Mouse (Mus musculus) cerebellum, adult 2 months (tissue): Measurements from ENCODE around the gene Mrpl2. TPM values are rescaled to one million over a fixed set of nuclear protein-coding genes. Genes with fewer than 3 reads are reported as not detected.

Experiments
- DNase-seq, 2 experiments: peaks; one replicate each; pipeline ENCODE4 v3.0.0; 2021
- H3K27ac ChIP-seq: fragments of 200-500 bp; 2 replicates; pipeline ENCODE4 v1.5.1; 2012; ENCODE audit warnings: low read length, control low read depth, inconsistent platforms; ENCODE audit not compliant: insufficient read depth
- H3K27me3 ChIP-seq: fragments of 200-500 bp; 2 replicates; pipeline ENCODE4 v1.6.1; 2012; ENCODE audit warnings: inconsistent platforms, mild to moderate bottlenecking, low read length, moderate library complexity; ENCODE audit not compliant: control insufficient read depth, insufficient read depth
- H3K4me1 ChIP-seq: fragments of 200-500 bp; 2 replicates; pipeline ENCODE4 v1.6.1; 2011; ENCODE audit warnings: low read length; ENCODE audit not compliant: control insufficient read depth, insufficient read depth
- H3K4me3 ChIP-seq: fragments of 200-500 bp; replicated peaks from 2 replicates; pipeline ENCODE3; 2011; ENCODE audit warnings: mild to moderate bottlenecking, low read depth, low read length, control low read depth; ENCODE audit not compliant: insufficient read depth
- CTCF ChIP-seq: fragments of 200-500 bp; IDR thresholded peaks from 2 replicates; pipeline ENCODE4 v1.5.1; 2011; ENCODE audit warnings: low read depth, mild to moderate bottlenecking, control low read depth, low read length, moderate library complexity, borderline replicate concordance; ENCODE audit not compliant: insufficient read depth
- POLR2A ChIP-seq: fragments of 200-500 bp; IDR thresholded peaks from 2 replicates; pipeline ENCODE4 v1.6.1; 2011; ENCODE audit warnings: low read length, control low read depth, borderline replicate concordance; ENCODE audit not compliant: insufficient read depth
- WGBS: fragments of 180-500 bp; shearing (Covaris S2); methylation state at CpG from one replicate; pipeline ENCODE4 v1.1.7; 2018; 5-methylcytosine and 5-hydroxymethylcytosine counted together
- polyA plus RNA-seq: library from polyadenylated mRNA; depleted of rRNA; stranded (reverse); fragments of >200 nt; gene quantifications from 2 replicates; pipeline ENCODE4 v1.2.3, GENCODE M21; 2012; rRNA removed

Mrpl2 gene
- 67.5 and 68.2 TPM in 2 replicates for polyA plus RNA-seq

DNA sequence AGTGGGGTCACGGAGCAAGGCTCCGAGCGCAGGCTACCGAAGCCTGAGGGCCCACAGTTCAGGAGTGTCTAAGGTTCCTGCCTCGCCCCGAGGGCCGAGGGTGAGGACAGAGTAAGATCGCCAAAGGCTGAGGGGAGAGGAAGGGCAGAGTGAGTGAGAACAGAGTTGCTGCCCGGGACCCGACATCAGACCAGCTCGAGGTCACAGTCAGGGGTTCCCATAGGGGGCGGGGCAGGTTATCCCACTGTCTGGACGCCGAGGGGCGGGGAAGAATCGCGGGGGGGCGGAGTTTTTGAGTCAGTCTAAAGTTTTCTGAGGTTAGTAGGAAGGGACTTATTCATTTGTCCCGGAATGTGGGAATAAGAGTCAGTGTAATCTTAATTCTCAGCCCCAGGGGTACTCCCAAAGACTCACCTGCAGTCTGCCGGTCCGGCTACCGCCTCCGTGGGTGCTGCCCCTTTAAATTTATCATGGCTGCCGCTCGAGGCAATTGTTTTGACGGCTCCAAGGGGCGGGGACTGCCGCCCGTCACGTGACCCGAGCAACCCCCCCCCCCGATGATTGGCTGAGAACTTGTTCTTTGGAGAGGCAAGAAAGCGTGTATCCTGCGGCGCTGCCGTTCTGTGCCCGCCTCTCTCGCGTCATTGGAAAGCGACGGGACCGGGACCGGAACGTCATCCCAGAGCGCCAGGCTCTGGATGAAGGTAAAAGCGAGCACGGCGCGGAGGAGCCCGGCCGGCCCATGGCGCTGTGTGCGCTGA, at the start of gene Mrpl2, which contains the start of gene Klc4:
Mrpl2 (plus strand) TSS at position 669 of the 761 bp plus-strand sequence.
Klc4 (minus strand) TSS at position 462 of the 761 bp plus-strand sequence.
- no peak for TF ChIP-seq CTCF
- peak; percentile 96 for TF ChIP-seq POLR2A
- H3K4me3 ChIP-seq: peak within 1 kb of the TSS; percentile 96
- DNase-seq: peak; percentile 99 to 100
- peaks cover 14% of the 10 kb centered on the region for H3K4me1 ChIP-seq
- no peaks in the 10 kb centered on the region for H3K27me3 ChIP-seq
- peak within 1 kb of the TSS; percentile 93 for H3K27ac ChIP-seq
- 0% methylated on average over 53 of the region's 53 CpGs for WGBS

DNA sequence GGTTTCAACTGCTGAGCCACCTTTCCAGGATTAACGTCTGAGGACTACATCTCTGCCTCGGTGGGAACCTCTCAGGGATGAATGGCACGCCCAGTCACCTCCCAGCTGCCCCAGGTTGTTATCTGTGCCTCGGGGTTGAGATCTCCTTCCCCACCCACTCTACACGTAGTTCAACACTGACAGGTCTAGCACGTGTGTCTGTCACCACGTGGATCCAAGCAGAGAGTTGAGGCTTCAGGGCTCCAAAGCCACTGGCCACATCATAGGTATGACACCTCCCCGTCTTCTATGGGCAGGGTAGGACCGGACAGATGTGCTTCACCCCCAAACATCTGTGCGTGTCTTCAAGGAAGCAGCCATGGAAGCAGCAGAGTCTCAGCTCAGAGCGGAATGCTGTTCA, 48.1 kb upstream of the Mrpl2 start:
- no peak overlapping the region for H3K27ac ChIP-seq
- no peak for TF ChIP-seq POLR2A
- no peak for TF ChIP-seq CTCF
- H3K4me3 ChIP-seq: no peak overlapping the region
- H3K4me1 ChIP-seq: no peaks in the 10 kb centered on the region
- WGBS: 94% methylated on average over 11 of the region's 11 CpGs
- no peaks in the 10 kb centered on the region for H3K27me3 ChIP-seq
- no peak for DNase-seq

DNA sequence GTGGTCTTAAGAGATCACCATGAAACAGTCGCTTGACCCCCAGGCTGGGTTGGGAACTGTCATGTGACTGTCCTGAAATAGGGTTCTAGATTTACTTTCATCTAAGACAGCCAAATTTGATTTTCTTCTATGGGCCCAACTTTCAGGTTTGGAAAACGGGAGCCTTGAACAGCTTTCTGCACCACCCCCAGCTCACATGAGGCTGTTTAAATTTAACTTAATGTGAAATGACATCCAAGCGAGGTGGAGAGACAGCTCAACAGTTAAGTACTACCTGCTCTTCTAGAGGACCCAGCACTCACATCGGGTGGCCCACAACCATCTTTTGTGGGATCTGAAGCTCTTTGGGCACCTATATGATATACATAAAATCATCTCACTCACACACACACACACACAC, 47.1 kb upstream of the Mrpl2 start:
- Histone ChIP-seq H3K4me3 (no peak overlapping the region), H3K4me1 (no peaks in the 10 kb centered on the region), H3K27me3 (no peaks in the 10 kb centered on the region), H3K27ac (no peak overlapping the region)
- 77% methylated on average over 4 of the region's 4 CpGs for whole genome bisulfite sequencing
- no peak for DNase-seq
- no peak for TF ChIP-seq POLR2A
- no peak for TF ChIP-seq CTCF

DNA sequence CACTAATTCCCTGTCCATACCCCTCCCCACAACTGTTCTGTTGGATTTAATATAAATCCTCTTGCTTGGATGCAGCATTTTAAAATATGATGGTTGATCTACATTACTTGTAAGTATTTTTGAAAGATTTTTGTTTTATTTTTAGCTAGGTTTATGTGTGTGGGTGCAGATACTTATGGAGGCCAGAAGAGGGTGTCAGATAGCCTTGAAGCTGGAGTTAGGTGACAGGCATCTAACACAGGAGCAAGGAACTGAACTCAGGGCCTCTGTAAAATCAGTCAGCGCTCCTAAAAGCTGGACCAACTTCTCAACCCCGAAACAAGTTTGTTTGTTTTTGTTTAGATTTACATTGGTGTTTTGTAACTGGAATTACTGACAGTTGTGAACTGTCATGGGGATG, 45.5 kb upstream of the Mrpl2 start:
- Histone ChIP-seq H3K27ac (no peak overlapping the region), H3K4me1 (no peaks in the 10 kb centered on the region), H3K4me3 (no peak overlapping the region), H3K27me3 (no peaks in the 10 kb centered on the region)
- TF ChIP-seq CTCF (no peak), POLR2A (no peak)
- no peak for DNase-seq
- WGBS: 95% methylated on average over 2 of the region's 2 CpGs

DNA sequence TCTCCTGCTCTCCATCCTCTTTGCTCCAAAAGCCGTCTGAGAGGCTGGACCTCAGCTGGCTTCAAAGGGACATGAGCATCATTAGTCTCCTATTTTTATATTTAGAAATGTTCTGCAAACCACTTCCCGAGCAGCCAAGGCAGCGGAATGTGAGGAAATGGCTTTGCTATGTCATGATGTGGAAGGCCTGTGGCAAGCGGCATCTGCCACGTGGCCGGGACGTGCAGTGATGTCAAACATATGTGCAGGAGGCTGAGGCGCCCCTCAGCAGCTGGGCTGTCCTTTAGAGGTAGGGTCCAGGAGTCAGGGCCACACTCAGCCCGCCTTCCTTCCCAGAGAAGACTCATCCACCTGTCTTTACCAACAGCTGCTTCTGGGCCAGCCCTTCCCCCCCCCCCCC, 43.8 kb upstream of the Mrpl2 start:
- no peak overlapping the region for H3K27ac ChIP-seq
- 66% methylated on average over 9 of the region's 9 CpGs for WGBS
- no peak overlapping the region for H3K4me3 ChIP-seq
- TF ChIP-seq CTCF: no peak
- TF ChIP-seq POLR2A: no peak
- DNase-seq: no peak
- H3K27me3 ChIP-seq: no peaks in the 10 kb centered on the region
- no peaks in the 10 kb centered on the region for H3K4me1 ChIP-seq

DNA sequence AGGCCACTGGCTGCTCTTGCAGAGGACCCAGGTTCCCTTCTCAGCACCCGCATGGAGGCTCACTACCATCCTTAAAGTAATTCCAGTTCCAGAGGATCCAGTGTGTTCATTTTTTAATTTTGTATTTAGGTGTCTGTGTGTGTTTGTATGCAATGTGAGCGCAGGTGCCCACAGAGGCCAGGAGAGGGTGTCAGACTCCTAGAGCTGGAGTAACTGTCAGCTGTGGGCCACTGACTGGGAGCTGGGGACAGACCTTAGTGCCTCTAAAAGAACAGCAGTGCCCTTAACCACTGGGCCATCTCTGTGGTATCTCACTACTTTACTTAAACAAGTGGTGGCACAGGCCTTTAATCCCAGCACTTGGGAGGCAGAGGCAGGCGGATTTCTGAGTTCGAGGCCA, 42.8 kb upstream of the Mrpl2 start:
- H3K4me3 ChIP-seq: no peak overlapping the region
- H3K27me3 ChIP-seq: no peaks in the 10 kb centered on the region
- TF ChIP-seq POLR2A (no peak), CTCF (no peak)
- no peak overlapping the region for H3K27ac ChIP-seq
- WGBS: 96% methylated on average over 4 of the region's 4 CpGs
- DNase-seq: no peak
- H3K4me1 ChIP-seq: no peaks in the 10 kb centered on the region; the same call in 1 of the 2 replicates

DNA sequence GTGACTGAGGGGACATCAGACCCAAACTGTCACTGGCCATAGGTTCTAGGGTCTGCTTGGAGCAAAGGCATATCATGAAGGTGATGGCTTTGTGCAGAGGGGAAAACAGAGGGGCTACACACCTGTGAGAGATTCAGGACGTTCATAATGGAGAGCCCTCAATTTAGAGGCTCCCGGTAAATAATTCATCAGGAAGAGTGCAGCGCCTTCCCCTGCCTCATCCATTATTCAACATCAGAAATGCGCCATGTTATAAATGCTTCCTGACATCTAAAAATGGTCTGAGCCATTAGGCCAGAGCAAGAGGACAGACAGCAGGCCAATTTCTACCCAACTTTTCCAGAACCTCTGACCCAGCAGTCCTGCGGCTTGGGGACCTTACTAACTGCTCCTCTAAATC, 40.9 kb upstream of the Mrpl2 start:
- Histone ChIP-seq H3K4me1 (no peaks in the 10 kb centered on the region; the same call in 1 of the 2 replicates), H3K27me3 (no peaks in the 10 kb centered on the region), H3K27ac (no peak overlapping the region), H3K4me3 (no peak overlapping the region)
- 67% methylated on average over 5 of the region's 5 CpGs for WGBS
- no peak for DNase-seq
- TF ChIP-seq POLR2A (no peak), CTCF (no peak)

DNA sequence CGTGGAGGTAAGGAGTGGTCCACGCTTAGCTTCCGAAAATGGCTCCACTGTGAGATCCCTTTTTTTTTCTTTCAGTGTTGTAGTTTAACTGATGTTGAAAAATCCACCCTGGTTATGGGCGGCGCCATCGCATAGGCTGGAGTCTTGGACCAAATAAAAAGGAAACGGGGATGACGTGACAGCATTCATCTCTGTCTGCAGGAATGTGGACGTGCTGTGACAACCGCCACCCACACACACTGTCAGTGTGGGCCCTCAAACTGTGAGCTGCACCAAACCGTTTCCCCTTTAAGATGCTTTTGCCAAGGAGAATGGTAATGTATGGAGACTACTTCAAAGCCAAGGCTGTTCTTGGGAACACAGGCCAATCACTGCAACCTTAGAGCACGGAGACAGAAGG, 40.0 kb upstream of the Mrpl2 start:
- Histone ChIP-seq H3K27ac (no peak overlapping the region), H3K4me3 (no peak overlapping the region), H3K4me1 (no peaks in the 10 kb centered on the region; the same call in 1 of the 2 replicates), H3K27me3 (no peaks in the 10 kb centered on the region)
- no peak for DNase-seq
- WGBS: 74% methylated on average over 12 of the region's 12 CpGs
- no peak for TF ChIP-seq POLR2A
- TF ChIP-seq CTCF: no peak
